Mouse (Mus musculus): ENCODE measurements around the gene Uggt1.

Uggt1 gene

GRCm38 (mm10) chr1:36259281-36259680, 14.8 kb upstream of the Uggt1 start:
- in situ Hi-C loops (cut with MboI; ENCODE audit: low sequenced_read_pairs), result loop anchor here (25.0 kb wide), 1 partner anchor 422 kb away; no protein-coding TSS in a partner anchor

- in situ Hi-C loops (cut with MboI; ENCODE audit: low sequenced_read_pairs), result loop anchor here (25.0 kb wide), 1 partner anchor 421 kb away; no protein-coding TSS in a partner anchor
Observed at GRCm38 (mm10) chr1:36258631-36259030, 14.1 kb upstream of the Uggt1 start.

GRCm38 (mm10) chr1:36257276-36257675, 12.8 kb upstream of the Uggt1 start:
- in situ Hi-C loops (cut with MboI; ENCODE audit: low sequenced_read_pairs), result loop anchor here (25.0 kb wide), 1 partner anchor 420 kb away; no protein-coding TSS in a partner anchor

GRCm38 (mm10) chr1:36255871-36256640, 11.5 kb upstream of the Uggt1 start:
- in situ Hi-C loops (cut with MboI; ENCODE audit: low sequenced_read_pairs), result loop anchor here (25.0 kb wide), 1 partner anchor 419 kb away; no protein-coding TSS in a partner anchor

- in situ Hi-C loops (cut with MboI; ENCODE audit: low sequenced_read_pairs), result loop anchor here (25.0 kb wide), 1 partner anchor 417 kb away; no protein-coding TSS in a partner anchor
Observed at GRCm38 (mm10) chr1:36254635-36255360, 10.3 kb upstream of the Uggt1 start.

GRCm38 (mm10) chr1:36252791-36253190, 8.3 kb upstream of the Uggt1 start:
- in situ Hi-C loops (cut with MboI; ENCODE audit: low sequenced_read_pairs), result loop anchor here (25.0 kb wide), 1 partner anchor 415 kb away; no protein-coding TSS in a partner anchor

GRCm38 (mm10) chr1:36251426-36251825, 6.9 kb upstream of the Uggt1 start:
- in situ Hi-C loops (cut with MboI; ENCODE audit: low sequenced_read_pairs), result loop anchor here (25.0 kb wide), 1 partner anchor 414 kb away; no protein-coding TSS in a partner anchor

- in situ Hi-C loops (cut with MboI; ENCODE audit: low sequenced_read_pairs), result no loop called here
Observed at GRCm38 (mm10) chr1:36246688-36247087, 2.2 kb upstream of the Uggt1 start.

GRCm38 (mm10) chr1:36244828-36245215, 302 bp upstream of the Uggt1 start:
- in situ Hi-C loops (cut with MboI; ENCODE audit: low sequenced_read_pairs), result no loop called here

- in situ Hi-C loops (cut with MboI; ENCODE audit: low sequenced_read_pairs), result no loop called here
Observed at GRCm38 (mm10) chr1:36243447-36244057, 968 bp downstream of the Uggt1 start.

GRCm38 (mm10) chr1:36241903-36242429, 2.6 kb downstream of the Uggt1 start:
- in situ Hi-C loops (cut with MboI; ENCODE audit: low sequenced_read_pairs), result no loop called here

- in situ Hi-C loops (cut with MboI; ENCODE audit: low sequenced_read_pairs), result no loop called here
Observed at GRCm38 (mm10) chr1:36240176-36240575, 4.3 kb downstream of the Uggt1 start.

GRCm38 (mm10) chr1:36239396-36239795, 5.1 kb downstream of the Uggt1 start:
- in situ Hi-C loops (cut with MboI; ENCODE audit: low sequenced_read_pairs), result no loop called here

- in situ Hi-C loops (cut with MboI; ENCODE audit: low sequenced_read_pairs), result no loop called here
Observed at GRCm38 (mm10) chr1:36235855-36236254, 8.7 kb downstream of the Uggt1 start.

GRCm38 (mm10) chr1:36235057-36235639, 9.4 kb downstream of the Uggt1 start:
- in situ Hi-C loops (cut with MboI; ENCODE audit: low sequenced_read_pairs), result no loop called here

- in situ Hi-C loops (cut with MboI; ENCODE audit: low sequenced_read_pairs), result no loop called here
Observed at GRCm38 (mm10) chr1:36233218-36233617, 11.3 kb downstream of the Uggt1 start.

- in situ Hi-C loops (cut with MboI; ENCODE audit: low sequenced_read_pairs), result no loop called here
Observed at GRCm38 (mm10) chr1:36230919-36231705, 13.4 kb downstream of the Uggt1 start.

- in situ Hi-C loops (cut with MboI; ENCODE audit: low sequenced_read_pairs), result no loop called here
Observed at GRCm38 (mm10) chr1:36228461-36228860, 16.1 kb downstream of the Uggt1 start.

GRCm38 (mm10) chr1:36224648-36225047, 19.9 kb downstream of the Uggt1 start:
- in situ Hi-C loops (cut with MboI; ENCODE audit: low sequenced_read_pairs), result no loop called here

- in situ Hi-C loops (cut with MboI; ENCODE audit: low sequenced_read_pairs), result no loop called here
Observed at GRCm38 (mm10) chr1:36214324-36214723, 30.2 kb downstream of the Uggt1 start.
